Mouse (Mus musculus) c-Kit-positive CD71-positive TER-119-negative erythroid progenitor cells, embryonic 14.5 days (primary cell): ENCODE results near the gene Lrfn1.
A peak's percentile ranks its signal among the peaks of the same experiment; 100 is the strongest.
"Not testable (repeated sequence)": the region's sequence is repeated elsewhere in the genome, so short reads cannot be mapped to it uniquely, and the experiment has no call there.

Experiments used
- DNase-seq: peaks from one replicate; pipeline ENCODE4 v3.0.0-alpha.2; 2013; ENCODE audit warnings: low read depth

Gene Lrfn1

DNA sequence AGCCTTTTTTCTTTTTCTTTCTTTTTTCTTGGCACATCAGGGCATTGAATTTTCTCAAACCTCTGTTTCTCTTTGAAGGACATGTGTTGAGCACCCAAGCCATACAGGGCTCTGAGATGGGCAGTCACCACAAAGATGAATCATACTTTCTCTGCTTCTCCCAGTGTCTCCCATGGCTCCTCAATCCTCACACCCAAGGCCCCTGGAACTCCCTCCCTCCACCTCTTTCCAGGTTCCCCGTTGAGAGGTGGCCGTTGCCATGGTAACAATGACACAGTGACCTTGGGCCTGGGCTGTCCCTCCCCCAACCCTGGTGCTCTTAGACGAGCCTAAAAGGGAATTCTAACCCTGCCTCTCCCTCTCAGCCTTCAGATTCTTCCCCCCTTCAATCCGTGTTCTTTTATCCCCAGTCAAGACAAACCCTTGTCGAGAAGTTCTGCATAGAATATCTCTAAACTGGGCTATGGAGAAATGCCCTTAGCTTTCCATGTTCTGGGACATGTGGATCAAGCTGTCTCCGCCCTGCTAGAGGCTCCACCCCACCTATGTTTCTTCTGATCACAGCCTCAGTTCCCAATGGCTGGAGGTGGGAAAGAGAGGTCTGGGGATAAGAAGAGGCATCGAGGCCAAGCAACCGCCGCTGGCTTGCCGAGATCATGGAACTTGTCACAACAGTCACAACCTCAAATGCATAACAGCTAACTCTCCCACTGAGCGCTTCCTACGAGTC lies 4.5 kb upstream of the Lrfn1 start:
- DNase-seq: no peak

GRCm38 (mm10) chr7:28447865-28448820 lies 3.6 kb upstream of the Lrfn1 start:
- DNase-seq: no peak

DNA sequence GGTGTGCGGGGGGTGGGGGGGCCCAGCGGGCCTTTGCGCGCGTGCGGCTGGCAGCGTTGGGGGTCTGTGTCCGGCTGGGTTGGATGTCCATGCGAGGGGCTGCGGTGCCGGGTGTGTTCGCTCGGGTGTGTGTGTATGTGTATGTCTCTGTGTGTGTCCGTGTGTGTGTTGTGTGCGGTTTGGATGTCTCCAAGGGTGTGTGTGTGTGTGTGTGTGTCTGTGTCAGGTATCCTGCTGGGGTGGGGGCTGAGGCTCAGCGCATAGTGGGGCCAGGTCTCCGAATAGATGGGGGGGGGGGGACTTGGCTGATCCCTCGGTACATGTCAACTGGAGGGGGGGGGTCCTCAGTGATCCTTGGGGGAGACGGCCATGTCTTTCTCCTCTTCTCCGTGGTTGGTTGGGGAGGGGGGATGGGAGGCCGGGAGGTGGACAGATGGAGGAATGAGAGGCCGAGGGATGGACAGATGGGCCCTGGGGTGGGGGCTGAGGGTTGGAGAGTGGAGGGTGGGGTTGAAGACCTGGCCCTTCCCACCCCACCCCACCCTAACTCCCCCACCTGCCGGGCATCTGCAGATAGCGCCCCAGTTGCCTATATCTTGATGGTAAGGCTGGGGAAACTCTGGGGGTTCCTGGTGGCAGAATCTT lies 703 bp downstream of the Lrfn1 start:
- DNase-seq: no peak

- no peak for DNase-seq
Measured at GRCm38 (mm10) chr7:28460361-28460760, 8.6 kb downstream of the Lrfn1 start.

DNA sequence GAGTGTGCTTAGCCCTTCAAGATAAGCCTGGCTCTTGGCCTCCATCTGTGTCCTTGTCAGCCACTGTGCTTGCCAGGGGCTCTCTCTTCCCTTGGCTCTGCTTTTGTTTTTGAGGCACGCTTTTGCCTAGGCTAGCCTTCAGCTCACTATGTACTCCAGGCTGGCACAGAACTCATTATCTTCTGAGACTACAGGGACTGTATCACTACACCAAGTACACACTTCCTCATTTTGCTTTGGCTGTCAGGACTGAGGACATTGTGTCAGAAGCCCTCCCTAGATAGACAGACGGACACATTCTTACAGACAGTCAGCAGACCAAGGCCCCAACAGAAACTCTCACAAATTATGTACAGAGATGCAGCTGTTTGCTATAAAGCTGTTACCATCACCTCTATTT lies 11.0 kb downstream of the Lrfn1 start:
- DNase-seq: no peak

GRCm38 (mm10) chr7:28464416-28465212 lies 12.8 kb downstream of the Lrfn1 start:
- DNase-seq: no peak

- no peak for DNase-seq
Measured at GRCm38 (mm10) chr7:28466721-28467212, 15.0 kb downstream of the Lrfn1 start.

DNA sequence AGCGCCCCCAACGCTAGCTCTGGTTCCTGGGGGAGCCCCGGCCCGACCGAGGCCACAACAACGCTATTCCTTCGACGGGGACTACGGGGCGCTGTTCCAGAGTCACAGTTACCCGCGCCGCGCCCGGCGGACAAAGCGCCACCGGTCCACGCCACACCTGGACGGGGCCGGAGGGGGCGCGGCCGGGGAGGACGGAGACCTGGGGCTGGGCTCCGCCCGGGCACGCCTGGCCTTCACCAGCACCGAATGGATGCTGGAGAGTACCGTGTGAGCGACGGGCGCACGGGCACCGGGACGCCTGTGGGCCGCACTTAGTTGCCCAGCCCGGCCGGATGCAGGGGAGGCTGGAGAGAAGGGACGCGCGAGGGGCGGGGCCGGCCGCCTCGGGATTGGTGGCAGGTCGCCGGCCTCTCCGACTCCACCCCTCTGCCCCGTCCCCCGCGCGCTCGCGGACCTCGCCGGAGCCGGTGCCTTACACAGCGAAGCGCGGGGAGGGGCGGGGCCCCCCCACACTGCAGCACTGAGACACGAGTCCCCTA lies 15.5 kb downstream of the Lrfn1 start:
- DNase-seq: no peak

DNA sequence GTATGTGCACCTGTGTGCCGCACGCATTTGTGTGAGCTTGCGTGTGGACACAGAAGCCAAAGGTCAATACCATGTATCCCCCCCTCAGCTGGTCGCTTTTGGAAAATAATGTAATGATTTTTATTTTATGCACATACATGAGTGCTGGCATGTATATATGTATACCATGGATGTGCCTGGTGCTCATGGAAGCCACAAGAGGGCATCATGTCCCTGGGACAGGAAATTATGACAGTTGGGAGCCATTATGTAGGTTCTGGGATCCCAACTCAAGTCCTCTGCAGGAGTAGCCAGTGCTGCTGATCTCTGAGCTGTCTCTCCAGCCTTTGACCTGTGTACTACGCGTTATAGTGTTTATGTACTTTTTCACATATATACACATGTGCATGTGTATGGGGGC lies 24.4 kb downstream of the Lrfn1 start:
- DNase-seq: no peak

DNA sequence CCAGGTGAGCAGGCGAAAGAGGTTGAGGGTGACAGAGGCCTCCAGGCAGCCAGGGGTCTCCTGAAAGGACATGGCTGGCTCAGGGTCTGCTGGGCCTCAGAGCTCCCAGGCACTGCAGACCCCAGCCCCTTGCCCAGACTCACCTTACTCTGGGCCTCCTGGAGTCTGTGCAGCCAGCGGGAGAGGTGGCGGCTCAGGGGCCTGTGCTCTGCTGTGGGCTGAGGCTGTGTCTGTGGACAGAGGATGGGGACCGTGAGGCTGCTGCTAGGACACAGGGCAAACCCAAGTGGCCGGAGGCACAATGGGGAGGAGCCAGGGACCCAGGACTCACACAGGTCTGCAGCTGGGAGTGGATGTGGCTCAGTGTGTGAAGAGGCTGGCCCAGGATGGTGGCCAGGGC lies 25.6 kb downstream of the Lrfn1 start:
- no peak for DNase-seq

DNA sequence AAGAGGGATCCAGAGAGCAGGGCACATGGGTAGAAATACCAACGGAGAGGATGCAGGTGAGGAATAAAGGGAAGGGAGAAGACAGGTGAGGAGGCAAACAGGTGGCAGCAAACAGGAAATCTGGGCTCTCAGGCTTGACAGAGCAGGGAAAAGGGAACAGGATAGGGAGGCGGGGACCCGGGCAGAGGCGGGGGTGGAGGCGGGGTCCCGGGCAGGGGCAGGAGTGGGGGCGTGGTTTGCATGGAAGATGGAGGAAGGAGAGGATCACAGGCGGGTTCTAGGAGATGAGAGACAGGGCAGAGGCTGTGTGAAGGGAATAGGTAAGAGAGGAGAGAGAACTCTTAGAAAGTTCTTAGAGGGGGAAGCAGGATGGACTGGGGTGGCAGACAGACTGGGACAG lies 27.1 kb downstream of the Lrfn1 start:
- no peak for DNase-seq

DNA sequence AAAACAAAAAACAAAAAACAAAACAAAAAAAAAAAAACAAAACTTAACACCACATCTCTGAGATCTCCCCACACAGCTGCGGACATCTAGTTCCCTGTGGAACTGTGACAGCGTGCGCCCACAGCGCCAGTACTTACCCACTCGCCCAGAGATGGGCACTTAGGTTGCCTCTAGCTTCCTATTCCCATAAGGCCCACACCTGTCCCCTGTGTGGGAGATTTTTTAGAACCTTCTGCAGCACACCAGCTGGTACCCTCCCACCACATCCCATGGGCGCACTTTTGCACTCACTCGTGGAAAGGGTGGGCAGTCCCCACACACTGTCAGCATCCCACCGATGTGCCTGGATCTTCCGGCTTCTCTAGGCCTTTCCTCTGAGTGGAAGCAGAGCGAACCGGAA lies 31.1 kb downstream of the Lrfn1 start:
- no peak for DNase-seq

- DNase-seq: no peak
Measured at GRCm38 (mm10) chr7:28484192-28484591, 32.4 kb downstream of the Lrfn1 start.

DNA sequence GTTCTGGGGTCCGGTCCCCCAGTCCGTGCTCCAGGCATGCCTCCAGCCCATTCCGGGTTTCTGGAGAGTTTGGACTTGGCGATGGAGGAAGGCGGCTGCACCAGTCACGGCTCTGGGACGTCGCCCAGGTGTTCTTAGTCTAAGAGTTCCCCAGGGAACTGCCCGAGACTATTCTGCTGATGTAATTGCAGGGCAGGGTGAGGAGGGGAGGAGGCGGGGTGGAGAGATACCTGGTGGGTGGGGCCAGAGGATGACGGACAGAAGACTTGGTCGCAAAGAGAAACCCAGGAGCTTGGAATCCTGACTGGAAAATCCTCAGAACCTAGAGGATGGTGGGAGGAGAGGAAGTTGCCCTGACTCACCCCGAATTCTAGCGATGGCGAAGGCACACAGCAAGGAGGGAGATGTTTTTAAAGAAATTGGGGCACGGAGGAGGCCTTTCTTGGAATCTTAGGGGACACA lies 36.3 kb downstream of the Lrfn1 start:
- DNase-seq: no peak

GRCm38 (mm10) chr7:28490410-28490809 lies 38.6 kb downstream of the Lrfn1 start:
- DNase-seq: peak; percentile 49

DNA sequence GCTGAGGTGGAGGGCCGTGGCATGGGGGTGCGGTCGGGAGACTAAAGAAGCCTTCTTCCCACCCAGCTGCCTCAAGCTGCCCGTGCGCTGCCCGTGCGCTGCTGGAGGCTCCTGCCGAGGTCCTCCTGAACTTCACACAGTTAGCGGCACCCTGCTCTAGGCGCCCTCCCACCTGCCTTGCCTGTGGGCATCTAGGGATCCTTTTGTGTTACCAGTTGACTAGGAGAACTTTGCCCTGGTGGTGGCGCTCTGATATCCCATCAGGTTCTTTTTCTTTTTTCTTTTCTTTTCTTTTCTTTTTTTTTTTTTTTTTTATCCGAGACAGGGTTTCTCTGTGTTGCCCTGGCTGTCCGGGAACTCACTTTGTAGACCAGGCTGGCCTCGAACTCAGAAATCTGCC lies 39.1 kb downstream of the Lrfn1 start:
- no peak for DNase-seq

GRCm38 (mm10) chr7:28492310-28492709 lies 40.5 kb downstream of the Lrfn1 start:
- DNase-seq: no peak

GRCm38 (mm10) chr7:28495426-28495825 lies 43.6 kb downstream of the Lrfn1 start:
- DNase-seq: no peak

- DNase-seq: peak; percentile 6
Measured at GRCm38 (mm10) chr7:28505585-28505984, 53.8 kb downstream of the Lrfn1 start.

- not testable (repeated sequence) for DNase-seq
Measured at GRCm38 (mm10) chr7:28509121-28509520, 57.3 kb downstream of the Lrfn1 start.

GRCm38 (mm10) chr7:28510405-28510974 lies 58.7 kb downstream of the Lrfn1 start, which contains the start of gene Ifnl2:
Gene Ifnl2 (minus strand): TSS chr7:28510455.
- not testable (repeated sequence) for DNase-seq
